Mouse (Mus musculus) hindbrain, embryonic 16.5 days (tissue): Measurements from ENCODE around the gene Neu1. TPM values are rescaled to one million over a fixed set of nuclear protein-coding genes. Genes with fewer than 3 reads are reported as not detected.
A peak's percentile ranks its signal among the peaks of the same experiment; 100 is the strongest.

Source experiments
- ATAC-seq: fragments of 200-750 bp; cut with Nextera tagmentation; 2 replicates; pipeline ENCODE4 v1.8.0; 2017; ENCODE audit warnings: moderate TSS enrichment, moderate library complexity
- H3K27ac ChIP-seq: fragments of 300-500 bp; sonication (generic); 2 replicates; pipeline ENCODE4 v1.5.1; 2014; ENCODE audit warnings: low read depth, mild to moderate bottlenecking, control low read depth, low read length, moderate library complexity
- H3K27me3 ChIP-seq: fragments of 300-500 bp; sonication (generic); replicated peaks from 2 replicates; pipeline ENCODE4 v1.6.1; 2014; ENCODE audit warnings: low read length; ENCODE audit not compliant: control insufficient read depth, insufficient read depth
- H3K36me3 ChIP-seq: fragments of 300-500 bp; sonication (generic); 2 replicates; pipeline ENCODE4 v1.6.1; 2014; ENCODE audit warnings: mild to moderate bottlenecking, low read length, moderate library complexity, mixed read lengths; ENCODE audit not compliant: control insufficient read depth, insufficient read depth
- H3K4me1 ChIP-seq: fragments of 300-500 bp; sonication (generic); 2 replicates; pipeline ENCODE4 v1.6.1; 2014; ENCODE audit warnings: low read depth, low read length; ENCODE audit not compliant: control insufficient read depth, insufficient read depth
- H3K4me2 ChIP-seq: fragments of 300-500 bp; sonication (generic); 2 replicates; pipeline ENCODE4 v1.6.1; 2014; ENCODE audit warnings: mild to moderate bottlenecking, low read length, control low read depth, moderate library complexity
- H3K4me3 ChIP-seq: fragments of 300-500 bp; sonication (generic); 2 replicates; pipeline ENCODE4 v1.5.1; 2014; ENCODE audit warnings: mild to moderate bottlenecking, low read length, control low read depth, moderate library complexity
- H3K9ac ChIP-seq: fragments of 300-500 bp; sonication (generic); 2 replicates; pipeline ENCODE4 v1.6.1; 2014; ENCODE audit warnings: low read depth, mild to moderate bottlenecking, control low read depth, low read length, moderate library complexity
- H3K9me3 ChIP-seq: fragments of 300-500 bp; sonication (generic); 2 replicates; pipeline ENCODE4 v1.6.1; 2014; ENCODE audit warnings: mild to moderate bottlenecking, low read length, moderate library complexity; ENCODE audit not compliant: control insufficient read depth
- WGBS: fragments of 180-500 bp; shearing (Covaris S2); extraction: QIAGEN DNeasy Blood & Tissue Kit; methylation state at CpG from one replicate; pipeline ENCODE4 v1.1.7; 2014; 5-methylcytosine and 5-hydroxymethylcytosine counted together
- polyA plus RNA-seq: library from polyadenylated mRNA; unstranded; fragments of >200 nt; fragmentation: Nextera tagmentation; extraction: Ambion mirVana; gene quantifications from 2 replicates; pipeline ENCODE4 v1.2.1, GENCODE M21; 2015

The Neu1 gene
- polyA plus RNA-seq, 1 experiment from 2014 or later, result 41.7 TPM

- no peaks in the 10 kb centered on the region for H3K9me3 ChIP-seq
- H3K4me1 ChIP-seq, result peaks cover 29% of the 10 kb centered on the region
- H3K27me3 ChIP-seq, result no peaks in the 10 kb centered on the region
- H3K4me2 ChIP-seq, result peak overlapping the region; percentile 67
- peak overlapping the region; percentile 79; the same call in 1 of the 2 replicates for H3K4me3 ChIP-seq
- peak overlapping the region; percentile 80 for H3K27ac ChIP-seq
- ATAC-seq, result no peak
- WGBS, result 75% methylated on average over 12 of the region's 12 CpGs
- H3K36me3 ChIP-seq, result peaks cover 3% of the 10 kb centered on the region; the same call in 1 of the 2 replicates
- peak overlapping the region; percentile 62 for H3K9ac ChIP-seq
Measured at GRCm38 (mm10) chr17:34893072-34893824, 37.8 kb upstream of the Neu1 start.

DNA sequence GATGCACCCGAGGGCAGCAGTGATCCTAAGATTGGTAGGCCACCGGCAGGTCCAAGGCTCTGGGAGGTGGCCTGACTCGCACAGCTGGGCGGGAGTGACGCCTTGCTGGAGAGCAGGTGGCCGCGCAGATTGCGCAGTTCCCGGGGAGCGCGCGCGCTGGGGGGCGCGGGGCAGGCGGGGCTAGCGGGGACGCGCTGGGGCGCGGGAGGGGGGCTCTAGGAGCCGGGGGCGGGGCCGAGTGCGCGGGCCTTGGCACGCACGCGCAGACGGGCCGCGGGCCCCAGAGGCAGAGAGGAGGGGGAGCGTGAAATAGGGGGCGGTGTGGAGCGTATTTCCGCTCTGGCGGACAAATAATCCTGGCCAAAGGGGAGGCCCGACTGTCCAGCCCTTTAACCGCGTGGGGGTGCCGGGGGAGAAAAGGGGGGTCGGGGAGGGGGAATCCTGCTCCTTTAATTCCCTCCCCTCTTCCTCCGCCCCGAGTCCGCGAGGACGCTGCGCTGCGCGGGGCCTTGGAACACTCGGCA, 36.9 kb upstream of the Neu1 start:
- no peaks in the 10 kb centered on the region for H3K9me3 ChIP-seq
- peak overlapping the region; percentile 93 for H3K9ac ChIP-seq
- peaks cover 3% of the 10 kb centered on the region; the same call in 1 of the 2 replicates for H3K36me3 ChIP-seq
- peak overlapping the region; percentile 79 for H3K4me3 ChIP-seq
- under 1% methylated on average over 29 of the region's 51 CpGs for WGBS
- H3K4me2 ChIP-seq, result peak overlapping the region; percentile 67
- H3K27me3 ChIP-seq, result no peaks in the 10 kb centered on the region
- H3K27ac ChIP-seq, result peak overlapping the region; percentile 97
- ATAC-seq, result peak; percentile 91
- H3K4me1 ChIP-seq, result peaks cover 29% of the 10 kb centered on the region

DNA sequence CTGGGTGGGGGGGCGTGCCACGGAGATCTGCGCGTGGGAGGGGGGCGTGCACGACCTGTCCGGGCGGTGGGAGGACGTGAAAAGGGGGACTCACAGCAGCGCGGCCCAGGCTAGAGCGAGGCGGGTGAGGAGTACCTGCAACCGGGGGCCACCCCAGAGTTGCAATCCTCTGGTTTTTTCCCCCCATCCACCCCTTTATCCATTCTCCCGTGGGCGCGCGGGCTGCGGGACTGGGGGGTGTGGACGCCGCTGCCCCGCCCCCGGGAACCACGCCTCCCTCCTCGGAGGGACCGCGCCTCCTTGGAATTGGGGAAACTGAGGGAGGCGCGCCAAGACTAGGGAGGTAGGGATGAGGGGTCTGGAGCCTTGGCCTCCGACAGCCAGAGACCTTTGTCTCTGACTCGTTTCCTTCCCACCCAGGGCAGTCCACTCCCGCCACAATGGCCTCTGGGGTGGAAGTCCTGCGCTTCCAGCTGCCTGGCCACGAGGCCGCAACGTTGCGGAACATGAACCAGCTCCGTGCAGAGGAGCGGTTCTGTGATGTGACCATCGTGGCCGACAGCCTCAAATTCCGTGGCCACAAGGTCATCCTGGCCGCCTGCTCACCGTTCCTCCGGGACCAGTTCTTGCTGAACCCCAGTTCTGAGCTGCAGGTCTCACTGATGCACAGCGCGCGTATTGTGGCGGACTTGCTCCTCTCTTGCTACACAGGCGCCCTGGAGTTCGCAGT, 36.1 kb upstream of the Neu1 start:
- H3K36me3 ChIP-seq, result peaks cover 3% of the 10 kb centered on the region; the same call in 1 of the 2 replicates
- peaks cover 31% of the 10 kb centered on the region for H3K4me1 ChIP-seq
- peak overlapping the region; percentile 93 for H3K9ac ChIP-seq
- H3K27me3 ChIP-seq, result no peaks in the 10 kb centered on the region
- H3K4me3 ChIP-seq, result peak overlapping the region; percentile 79
- peak overlapping the region; percentile 97 for H3K27ac ChIP-seq
- no peaks in the 10 kb centered on the region for H3K9me3 ChIP-seq
- peak; percentile 21 for ATAC-seq
- 4% methylated on average over 51 of the region's 51 CpGs for WGBS
- H3K4me2 ChIP-seq, result peak overlapping the region; percentile 67

- H3K36me3 ChIP-seq, result peaks cover 3% of the 10 kb centered on the region; the same call in 1 of the 2 replicates
- ATAC-seq, result no peak
- H3K4me2 ChIP-seq, result peak overlapping the region; percentile 67
- peak overlapping the region; percentile 79 for H3K4me3 ChIP-seq
- WGBS, result 89% methylated on average over 15 of the region's 15 CpGs
- no peaks in the 10 kb centered on the region for H3K27me3 ChIP-seq
- peaks cover 37% of the 10 kb centered on the region for H3K4me1 ChIP-seq
- H3K9me3 ChIP-seq, result no peaks in the 10 kb centered on the region
- H3K9ac ChIP-seq, result peak overlapping the region; percentile 93
- H3K27ac ChIP-seq, result peak overlapping the region; percentile 97
Measured at GRCm38 (mm10) chr17:34895724-34896123, 35.3 kb upstream of the Neu1 start.

GRCm38 (mm10) chr17:34896366-34896765, 34.7 kb upstream of the Neu1 start:
- peaks cover 3% of the 10 kb centered on the region; the same call in 1 of the 2 replicates for H3K36me3 ChIP-seq
- no peak for ATAC-seq
- H3K27ac ChIP-seq, result no peak overlapping the region
- peaks cover 37% of the 10 kb centered on the region for H3K4me1 ChIP-seq
- H3K9me3 ChIP-seq, result no peaks in the 10 kb centered on the region
- peak overlapping the region; percentile 67 for H3K4me2 ChIP-seq
- WGBS, result 87% methylated on average over 17 of the region's 17 CpGs
- H3K4me3 ChIP-seq, result no peak overlapping the region
- no peak overlapping the region; the same call in 1 of the 2 replicates for H3K9ac ChIP-seq
- no peaks in the 10 kb centered on the region for H3K27me3 ChIP-seq

DNA sequence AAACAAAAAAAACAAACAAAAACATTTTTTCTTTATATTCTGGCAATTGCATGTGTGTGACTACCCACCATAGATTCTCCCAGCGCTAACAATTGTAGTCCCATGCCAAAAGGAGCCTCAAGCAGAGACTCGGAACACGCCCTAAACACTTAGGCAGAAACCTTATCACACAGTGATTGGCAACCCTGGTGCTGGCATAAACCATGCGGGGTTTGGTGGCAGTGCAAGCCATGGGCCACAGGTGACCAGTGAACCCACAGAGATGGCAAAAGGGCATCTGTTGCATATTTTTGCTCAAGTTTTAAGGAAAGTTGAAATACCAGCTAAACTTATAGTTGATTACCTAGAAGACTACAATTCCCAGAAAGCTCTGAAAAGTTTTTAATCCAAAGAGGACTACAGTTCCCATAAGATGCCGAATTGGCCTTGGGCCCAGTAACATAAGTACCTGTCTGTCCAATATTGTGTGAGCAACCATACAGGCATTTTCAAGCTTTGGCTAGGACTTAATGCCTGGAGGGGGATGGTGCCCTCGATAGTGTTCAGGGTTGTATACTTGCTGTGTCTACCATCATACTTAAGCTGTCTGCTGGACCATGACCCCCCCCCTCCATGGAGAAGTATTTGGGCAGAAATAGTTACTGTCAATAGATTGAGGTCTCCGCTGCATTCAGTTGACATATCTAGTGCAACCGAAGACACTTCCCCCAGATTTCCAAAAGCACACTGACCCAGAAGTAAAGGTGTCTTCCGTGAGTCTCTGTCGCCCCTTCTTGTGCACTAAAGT, 33.5 kb upstream of the Neu1 start:
- no peak for ATAC-seq
- Histone ChIP-seq H3K4me1 (peaks cover 37% of the 10 kb centered on the region), H3K9ac (peak overlapping the region; percentile 98)

DNA sequence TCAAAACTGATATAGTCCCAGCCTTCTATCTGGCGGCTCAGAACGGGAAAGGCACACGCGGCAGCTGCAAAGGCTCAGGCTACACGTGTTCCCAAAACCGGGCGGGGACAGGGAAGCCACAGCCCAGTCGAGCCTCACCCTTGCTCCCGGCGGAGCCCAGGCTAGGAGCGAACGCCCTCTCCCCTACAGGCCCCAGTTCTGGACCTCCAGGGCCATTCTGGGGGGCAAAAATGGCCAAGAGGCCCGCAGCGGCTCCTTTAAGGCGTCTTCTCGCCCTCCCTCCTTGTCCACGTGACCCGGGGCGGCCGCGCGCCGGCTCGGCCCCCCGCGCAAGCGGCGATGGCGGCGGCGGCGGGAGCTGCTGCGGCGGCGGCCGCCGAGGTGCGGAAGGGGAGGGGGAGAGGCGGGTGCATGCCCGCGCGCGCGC, 32.9 kb upstream of the Neu1 start, which contains the start of the genes C2 and Ehmt2:
Gene C2, minus strand, starts transcription at position 106 of the 427 bp plus-strand sequence.
Gene Ehmt2, plus strand, starts transcription at position 310 of the 427 bp plus-strand sequence.
- under 1% methylated on average over 21 of the region's 44 CpGs for WGBS
- peak within 1 kb of the TSS; percentile 87 for H3K4me3 ChIP-seq
- peaks cover 37% of the 10 kb centered on the region for H3K4me1 ChIP-seq

More for the DNA sequence above, 33.5 kb upstream of the Neu1 start:
- Histone ChIP-seq H3K4me3 (peak overlapping the region; percentile 87), H3K27ac (peak overlapping the region; percentile 98), H3K27me3 (no peaks in the 10 kb centered on the region), H3K4me2 (peak overlapping the region; percentile 87), H3K36me3 (peaks cover 3% of the 10 kb centered on the region; the same call in 1 of the 2 replicates), H3K9me3 (no peaks in the 10 kb centered on the region)
- 15% methylated on average over 10 of the region's 10 CpGs for WGBS

GRCm38 (mm10) chr17:34898706-34899052, 32.4 kb upstream of the Neu1 start:
- Histone ChIP-seq H3K4me2 (peak overlapping the region; percentile 87), H3K4me3 (peak overlapping the region; percentile 87), H3K4me1 (peaks cover 34% of the 10 kb centered on the region), H3K27me3 (no peaks in the 10 kb centered on the region), H3K36me3 (peaks cover 13% of the 10 kb centered on the region), H3K27ac (peak overlapping the region; percentile 98), H3K9ac (peak overlapping the region; percentile 98), H3K9me3 (no peaks in the 10 kb centered on the region)
- no peak for ATAC-seq
- WGBS, result 0% methylated on average over 17 of the region's 47 CpGs

More for the DNA sequence above, 32.9 kb upstream of the Neu1 start, which contains the start of the genes C2 and Ehmt2:
- Histone ChIP-seq H3K4me2 (peak within 1 kb of the TSS; percentile 87), H3K9me3 (no peaks in the 10 kb centered on the region), H3K27ac (peak within 1 kb of the TSS; percentile 98), H3K9ac (peak within 1 kb of the TSS; percentile 98), H3K36me3 (peaks cover 9% of the 10 kb centered on the region), H3K27me3 (no peaks in the 10 kb centered on the region)
- ATAC-seq, result peak; percentile 37
